Mouse (Mus musculus): ENCODE results near the gene Ciao2a.

The Ciao2a gene

DNA sequence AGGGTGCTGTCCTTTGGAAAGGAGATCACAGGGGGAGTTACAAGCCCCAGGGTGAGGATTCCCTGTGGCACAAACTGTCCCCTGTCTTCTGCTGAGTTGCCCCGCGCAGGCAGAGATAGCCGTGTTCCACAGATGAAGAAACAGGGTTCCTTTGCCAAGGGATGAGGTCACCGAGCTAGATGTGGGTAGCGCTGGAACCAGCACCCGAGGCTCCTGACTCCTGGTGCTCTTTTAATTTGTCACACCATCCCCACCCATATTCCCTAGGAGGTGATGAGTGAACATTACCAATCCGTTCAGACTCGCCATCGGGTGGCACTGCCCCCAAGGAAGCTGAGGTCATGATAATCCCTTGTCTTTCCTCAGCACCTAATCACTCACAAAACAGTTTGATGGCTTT is 36.6 kb downstream of the Ciao2a start:
- DNase-seq (ENCODE audit: low read depth), result no peak

DNA sequence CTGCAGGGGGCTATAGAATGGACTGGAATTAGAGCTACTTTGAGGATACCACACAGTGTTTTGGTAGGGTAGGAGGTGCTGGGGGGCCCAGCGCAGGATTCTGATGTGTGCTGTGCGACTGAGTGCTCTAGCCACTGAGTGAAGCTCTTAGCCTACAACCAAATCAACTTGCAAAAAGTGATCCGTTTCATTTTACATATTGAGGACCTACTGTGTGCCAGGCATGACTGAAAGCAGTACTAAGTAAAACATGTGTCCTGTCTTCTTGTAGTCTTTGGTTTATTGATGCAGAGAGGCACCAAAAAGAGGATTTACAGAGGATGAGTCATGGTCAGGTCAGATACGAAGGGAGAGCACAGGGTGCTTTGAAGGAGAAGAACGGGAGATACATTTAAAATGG is 40.8 kb downstream of the Ciao2a start:
- DNase-seq (ENCODE audit: low read depth), result no peak

DNA sequence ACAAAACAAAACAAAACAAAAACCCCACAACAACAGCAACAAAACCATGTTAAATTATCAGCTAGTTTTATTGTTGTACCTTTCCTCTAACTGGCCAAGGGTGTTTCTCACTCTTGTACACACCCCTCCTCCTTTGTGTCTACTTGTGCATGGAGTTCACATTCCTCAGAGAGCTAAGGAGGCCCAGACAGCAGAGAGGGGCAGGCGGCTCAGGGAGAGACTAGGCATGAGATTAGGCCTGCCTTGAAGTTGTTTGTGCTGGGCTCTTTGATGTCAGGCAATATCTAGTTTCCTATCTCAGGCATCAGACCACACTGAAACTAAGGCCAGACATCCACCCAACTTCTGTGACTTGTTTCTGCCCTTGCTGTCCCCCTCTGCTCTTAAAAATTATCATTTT is 41.8 kb downstream of the Ciao2a start:
- DNase-seq (ENCODE audit: low read depth), result no peak

DNA sequence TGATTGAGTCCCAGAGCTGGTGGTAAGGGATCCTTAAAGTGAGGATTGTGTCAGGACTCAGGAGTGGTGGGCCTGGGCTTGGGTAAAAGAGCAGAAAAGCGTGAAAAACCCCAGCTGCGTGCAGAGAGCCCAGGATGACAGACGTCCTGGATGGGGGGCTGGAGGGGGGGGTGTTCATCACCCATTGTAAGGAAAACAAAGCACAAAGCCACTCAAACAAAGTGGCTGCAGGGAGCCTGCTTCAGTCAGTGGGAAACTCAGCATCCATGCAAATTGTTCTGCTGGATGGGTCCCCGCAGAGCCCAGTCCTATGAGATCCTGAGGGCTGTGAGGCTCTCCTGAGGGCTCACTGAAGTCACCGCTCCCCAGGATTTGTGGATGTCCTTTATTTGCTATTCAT is 44.1 kb downstream of the Ciao2a start:
- DNase-seq (ENCODE audit: low read depth), result no peak

DNA sequence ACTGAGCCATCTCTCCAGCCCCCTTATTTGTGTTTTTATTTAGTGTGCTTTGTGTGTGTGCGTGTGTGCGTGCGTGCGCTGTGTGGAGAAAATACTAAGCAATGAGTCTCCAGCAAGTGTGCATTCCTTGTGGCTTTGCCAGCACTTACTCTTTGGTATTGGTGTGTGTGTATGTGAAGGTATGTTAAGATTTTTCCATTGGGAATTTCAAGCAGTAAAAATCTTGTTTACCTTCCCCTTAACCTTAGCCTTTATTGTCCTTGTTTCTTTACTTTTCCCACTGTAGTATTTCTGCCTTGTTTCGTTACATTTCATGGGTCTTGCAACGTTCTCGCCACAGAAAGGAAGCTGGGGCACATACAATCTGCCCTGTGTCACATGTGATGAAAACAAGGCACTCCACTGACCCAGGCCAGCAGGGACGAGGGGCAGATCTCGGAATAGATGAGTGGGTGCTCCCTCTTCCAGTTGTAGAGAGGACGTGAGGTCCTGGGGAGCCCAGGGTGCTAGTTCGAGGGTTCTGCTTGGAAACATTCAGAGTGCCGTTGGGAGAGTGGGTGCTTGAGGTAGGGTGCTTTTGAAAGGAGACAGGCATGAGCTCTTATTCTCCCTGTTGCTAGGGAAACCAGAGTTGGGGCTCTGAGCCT is 45.0 kb downstream of the Ciao2a start:
- no peak for DNase-seq (ENCODE audit: low read depth)

DNA sequence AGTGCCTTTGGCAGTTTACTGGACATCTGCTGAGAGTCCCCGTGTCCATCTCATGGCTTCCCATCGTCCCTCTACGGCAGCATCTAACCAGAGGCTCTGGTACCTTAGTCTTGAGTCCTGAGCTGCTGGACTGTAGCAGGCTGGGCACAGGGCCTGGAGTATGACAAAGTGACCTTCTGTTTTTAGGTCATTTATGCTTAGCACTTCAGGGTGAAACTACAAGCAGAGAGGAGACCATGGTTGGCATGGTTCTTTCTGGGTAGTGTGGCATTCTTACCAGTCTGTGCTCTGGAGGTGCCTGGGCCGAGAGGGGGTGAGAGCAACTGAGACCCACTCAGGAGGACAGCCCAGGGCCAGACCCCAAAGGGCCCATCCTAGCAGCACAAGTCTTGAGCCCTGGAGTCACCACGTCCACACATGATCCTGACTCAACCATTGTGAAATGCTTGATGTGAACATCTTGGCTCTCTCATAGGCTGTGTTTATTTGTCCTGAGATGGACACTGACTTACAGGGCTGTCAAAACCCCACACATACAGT is 47.0 kb downstream of the Ciao2a start:
- no peak for DNase-seq (ENCODE audit: low read depth)

DNA sequence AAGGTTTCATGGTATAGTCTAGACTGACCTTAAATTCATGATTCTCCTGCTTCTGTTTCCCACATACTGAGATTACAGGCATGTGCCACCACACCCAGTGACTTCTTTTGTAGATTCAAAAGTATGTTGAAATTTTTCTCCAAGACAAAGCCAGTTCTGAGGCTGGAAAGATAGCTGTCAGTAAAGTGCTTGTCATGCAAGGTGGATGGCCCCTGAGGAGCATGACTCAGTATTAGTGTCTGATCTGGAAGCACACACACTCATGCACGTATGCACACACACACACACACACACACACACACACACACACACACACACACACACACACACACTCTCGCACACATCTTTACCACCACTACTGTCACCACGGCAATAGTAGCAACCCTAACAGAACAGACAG is 48.6 kb downstream of the Ciao2a start:
- no peak for DNase-seq (ENCODE audit: low read depth)

DNA sequence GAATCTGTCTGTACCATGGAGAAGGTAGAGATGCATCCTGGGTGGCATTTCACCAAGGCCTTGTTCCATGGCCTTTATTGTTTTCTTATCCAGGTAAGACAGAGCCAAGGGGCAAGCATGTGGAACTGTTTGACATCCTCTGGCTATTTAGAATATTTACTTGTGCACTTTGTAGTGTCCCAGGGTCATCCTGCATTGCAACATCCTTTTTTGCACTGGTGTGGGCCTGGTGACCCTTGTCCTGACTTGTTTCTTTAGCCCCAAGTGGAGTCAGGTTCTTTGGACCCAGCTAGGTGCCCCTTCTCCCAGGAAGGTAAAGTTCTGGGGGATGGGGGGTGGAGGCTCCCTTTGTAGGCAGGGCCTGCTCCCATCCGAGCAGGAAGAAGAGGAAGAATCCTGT is 51.6 kb downstream of the Ciao2a start:
- no peak for DNase-seq (ENCODE audit: low read depth)

DNA sequence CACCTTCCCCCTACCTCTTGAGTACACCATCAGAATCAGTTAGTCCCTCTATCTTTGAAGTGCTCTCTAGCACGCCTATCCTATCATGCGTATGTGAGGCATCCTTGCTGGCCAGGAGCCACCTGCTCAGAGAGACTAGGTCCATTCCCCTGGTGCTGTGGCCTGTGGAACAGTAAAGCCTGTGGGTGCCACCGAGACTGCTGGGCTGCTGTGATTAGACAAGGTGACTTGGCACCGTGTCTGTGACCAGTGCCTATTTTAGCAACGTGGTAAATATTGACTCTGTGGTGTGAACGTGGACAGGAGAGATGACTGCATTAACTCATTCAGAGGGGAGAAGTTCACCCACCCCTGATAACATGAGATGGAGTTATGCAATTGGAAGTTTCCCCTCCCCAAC is 53.4 kb downstream of the Ciao2a start:
- no peak for DNase-seq (ENCODE audit: low read depth)

DNA sequence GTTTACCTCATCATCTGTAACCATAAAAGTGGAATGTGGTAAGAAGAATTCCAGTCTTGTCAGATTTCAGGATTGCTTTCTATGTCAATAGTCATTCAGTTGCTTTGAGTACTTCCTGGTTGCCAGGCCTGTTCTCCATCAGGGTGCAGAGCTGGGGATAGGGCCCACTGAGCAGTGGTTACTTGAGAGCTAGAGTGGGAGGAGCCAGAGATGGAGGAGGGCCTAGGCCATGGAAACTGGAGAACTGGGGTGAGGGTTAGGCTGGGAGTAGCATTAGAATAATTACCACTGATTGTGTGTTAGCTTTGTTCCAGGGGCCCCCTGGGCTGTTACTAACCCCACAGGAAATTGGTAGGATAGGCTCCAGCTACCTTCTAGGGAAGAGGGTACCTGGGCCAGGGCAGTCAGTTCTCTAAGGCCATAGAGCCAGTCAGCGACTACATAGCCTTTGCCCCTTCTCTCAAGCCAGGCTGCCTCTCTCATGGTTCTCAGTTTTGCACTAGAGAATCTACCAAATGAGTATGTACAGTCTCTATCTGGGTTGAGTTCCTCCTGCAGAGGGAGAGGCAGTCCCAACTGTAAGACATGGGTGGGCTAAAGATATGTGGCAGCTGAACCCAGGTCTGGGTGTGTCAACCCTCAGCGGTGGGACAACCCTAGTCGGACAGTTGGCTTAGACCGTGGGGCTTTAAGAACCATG is 54.9 kb downstream of the Ciao2a start:
- no peak for DNase-seq (ENCODE audit: low read depth)

DNA sequence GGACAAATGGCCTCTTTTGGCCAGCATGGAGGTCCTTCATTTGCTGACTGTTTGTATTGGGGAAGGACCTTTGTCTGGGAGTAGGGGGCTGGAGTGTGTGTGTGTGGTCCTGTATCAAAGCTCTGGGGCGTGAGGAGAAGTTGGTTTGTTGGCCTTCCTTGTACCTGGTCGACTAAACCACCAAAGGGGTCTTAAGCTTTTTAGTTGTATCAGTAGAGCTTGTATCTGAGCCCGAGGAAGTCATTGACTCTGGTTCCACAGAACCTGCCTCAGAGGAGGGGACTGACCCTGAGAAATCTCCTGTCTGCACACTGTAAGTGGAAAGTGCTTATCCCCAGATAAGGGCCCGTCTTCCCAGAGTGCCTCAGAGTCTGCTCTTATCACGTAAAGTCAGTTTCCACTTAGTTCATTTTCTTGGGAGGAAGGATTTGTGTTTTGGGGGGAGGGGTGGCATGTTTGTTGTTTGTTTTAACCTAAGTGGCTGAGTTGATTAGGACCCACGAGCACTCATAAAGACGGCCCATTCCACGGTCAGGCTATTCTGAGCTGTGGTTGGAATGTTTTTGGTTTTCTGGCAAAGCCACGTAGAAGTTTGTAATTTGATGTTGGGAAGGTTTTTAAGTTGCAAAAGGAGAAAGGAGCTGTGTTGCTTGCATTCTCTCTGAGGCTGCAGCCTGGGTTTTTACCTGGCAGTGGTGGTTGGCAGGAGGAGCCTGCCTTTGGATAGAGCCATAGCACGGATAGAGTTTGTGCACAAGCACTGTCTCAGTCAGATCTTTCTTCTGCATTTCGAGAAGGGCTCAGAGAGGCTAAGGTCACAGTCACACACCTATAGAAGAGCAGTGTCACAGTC is 55.6 kb downstream of the Ciao2a start:
- no peak for DNase-seq (ENCODE audit: low read depth)

DNA sequence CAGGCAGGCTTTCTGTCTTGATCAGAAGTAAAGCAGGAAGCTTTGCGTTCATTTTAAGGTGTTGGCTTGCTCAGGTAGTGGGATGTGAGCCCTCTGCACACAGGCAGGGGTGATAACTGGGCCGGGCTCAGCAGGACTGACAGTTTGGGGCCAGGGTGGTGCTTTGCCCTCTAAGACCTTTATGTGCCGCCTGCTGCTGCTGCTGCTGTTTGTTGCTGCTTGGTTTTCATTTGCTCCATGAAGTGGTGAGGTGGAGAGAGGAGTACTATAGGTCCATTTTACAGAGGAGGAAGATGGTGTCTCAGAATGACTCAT is 56.2 kb downstream of the Ciao2a start:
- no peak for DNase-seq (ENCODE audit: low read depth)

DNA sequence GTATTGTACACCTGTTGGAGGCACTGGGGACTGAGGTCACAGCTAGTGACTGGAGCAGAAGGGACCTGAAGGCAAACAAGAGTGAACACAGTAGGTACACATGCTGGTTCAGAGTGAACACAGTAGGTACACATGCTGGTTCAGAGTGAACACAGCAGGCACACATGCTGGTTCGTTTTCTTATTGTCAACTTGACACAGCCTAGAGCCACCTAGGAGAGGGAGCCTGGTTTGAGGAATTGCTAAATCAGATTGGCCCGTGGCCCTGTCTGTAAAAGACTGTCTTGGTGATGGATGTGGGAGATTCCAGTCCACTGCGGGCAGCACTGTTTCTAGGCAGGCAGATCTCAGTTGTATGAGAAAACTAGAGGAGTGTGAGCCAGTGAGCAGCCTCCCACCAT is 56.6 kb downstream of the Ciao2a start:
- DNase-seq (ENCODE audit: low read depth), result no peak

DNA sequence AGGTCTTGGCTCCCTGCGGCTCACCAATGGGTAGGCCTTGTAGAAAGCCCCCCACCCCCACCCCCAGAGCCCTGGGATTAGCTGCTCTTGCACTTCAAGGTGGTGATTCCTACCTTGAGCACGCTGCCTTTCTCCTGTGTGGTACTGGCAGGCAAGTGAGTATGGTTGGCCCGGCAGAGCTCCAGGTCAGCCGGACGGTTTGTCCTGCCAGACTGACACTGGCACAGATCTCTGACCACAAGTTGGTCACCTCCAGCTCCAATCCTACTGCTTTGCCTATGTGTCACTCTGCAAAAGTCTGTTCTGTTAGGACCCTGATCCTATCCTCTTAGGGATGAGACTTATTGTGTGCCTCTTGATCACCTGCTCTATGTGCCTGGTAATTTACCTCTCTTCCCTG is 58.2 kb downstream of the Ciao2a start:
- no peak for DNase-seq (ENCODE audit: low read depth)

DNA sequence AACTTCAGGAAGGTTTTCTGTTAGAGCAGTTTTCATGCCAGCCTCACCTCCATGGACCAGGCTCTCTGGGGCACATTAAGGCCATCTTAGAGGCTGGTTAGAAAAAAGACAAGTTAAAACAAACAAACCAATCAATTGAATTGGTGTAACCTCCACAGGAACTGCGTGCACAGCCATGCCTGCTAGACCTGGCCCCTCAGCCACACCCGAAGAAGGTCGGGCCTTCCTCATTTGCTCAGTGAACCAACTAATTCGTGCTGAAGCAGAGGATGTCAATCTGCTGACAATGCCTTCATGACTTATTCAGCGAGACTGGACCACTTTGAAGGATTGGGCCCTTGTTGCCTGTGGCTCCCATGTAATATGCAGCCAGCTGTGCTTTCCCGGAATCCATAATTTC is 60.0 kb downstream of the Ciao2a start:
- DNase-seq (ENCODE audit: low read depth), result no peak

All from induced T-regulatory cell, adult 2 months (primary cell).